Mouse (Mus musculus): ENCODE measurements around the gene Nyap2. TPM values are rescaled to one million over a fixed set of nuclear protein-coding genes. Genes with fewer than 3 reads are reported as not detected.

The Nyap2 gene
- polyA plus RNA-seq (2014; fragmentation: Nextera tagmentation; extraction: Ambion mirVana), result 39.3 and 45.7 TPM in 2 replicates

- Histone ChIP-seq H3K27ac (ENCODE audit: low read depth, low read length) (peak within 1 kb of the TSS; percentile 96), H3K27me3 (ENCODE audit: control insufficient read depth, insufficient read depth, low read length) (no peaks in the 10 kb centered on the region), H3K9ac (replicated peaks; ENCODE audit: low read depth, low read length) (peak within 1 kb of the TSS; percentile 65), H3K36me3 (ENCODE audit: control insufficient read depth, insufficient read depth, low read length) (no peaks in the 10 kb centered on the region), H3K4me1 (ENCODE audit: control insufficient read depth, insufficient read depth, low read length) (no peaks in the 10 kb centered on the region), H3K4me3 (ENCODE audit: low read depth, low read length) (peak within 1 kb of the TSS; percentile 45), H3K9me3 (ENCODE audit: control insufficient read depth, low read length) (no peaks in the 10 kb centered on the region), H3K4me2 (ENCODE audit: low read depth, low read length) (peak within 1 kb of the TSS; percentile 53)
- peak; percentile 88 for ATAC-seq (ENCODE audit: low read depth)
- 18% methylated on average over 16 of the region's 16 CpGs for WGBS
These were observed at the start of gene Nyap2 for GRCm38 (mm10) chr1:81076831-81077664. TSS of gene Nyap2 (plus strand) at chr1:81076950.

- WGBS, result 40% methylated on average over 5 of the region's 5 CpGs
- H3K4me3 ChIP-seq (ENCODE audit: low read depth, low read length), result no peak overlapping the region
These were observed 33.6 kb upstream of the Nyap2 start for GRCm38 (mm10) chr1:81042907-81043868.

GRCm38 (mm10) chr1:81058340-81058739 is 18.4 kb upstream of the Nyap2 start:
- Histone ChIP-seq H3K4me1 (ENCODE audit: control insufficient read depth, insufficient read depth, low read length) (no peaks in the 10 kb centered on the region), H3K27me3 (ENCODE audit: control insufficient read depth, insufficient read depth, low read length) (no peaks in the 10 kb centered on the region), H3K9ac (replicated peaks; ENCODE audit: low read depth, low read length) (no peak overlapping the region), H3K4me2 (ENCODE audit: low read depth, low read length) (no peak overlapping the region), H3K36me3 (ENCODE audit: control insufficient read depth, insufficient read depth, low read length) (no peaks in the 10 kb centered on the region), H3K27ac (ENCODE audit: low read depth, low read length) (no peak overlapping the region), H3K9me3 (ENCODE audit: control insufficient read depth, low read length) (no peaks in the 10 kb centered on the region), H3K4me3 (ENCODE audit: low read depth, low read length) (no peak overlapping the region)
- peak; percentile 74; the same call in 1 of the 2 replicates for ATAC-seq (ENCODE audit: low read depth)
- 53% methylated on average over 5 of the region's 5 CpGs for WGBS

More at GRCm38 (mm10) chr1:81042907-81043868, 33.6 kb upstream of the Nyap2 start:
- no peaks in the 10 kb centered on the region for H3K36me3 ChIP-seq (ENCODE audit: control insufficient read depth, insufficient read depth, low read length)
- no peak overlapping the region for H3K4me2 ChIP-seq (ENCODE audit: low read depth, low read length)
- H3K9me3 ChIP-seq (ENCODE audit: control insufficient read depth, low read length), result no peaks in the 10 kb centered on the region
- H3K27me3 ChIP-seq (ENCODE audit: control insufficient read depth, insufficient read depth, low read length), result no peaks in the 10 kb centered on the region
- ATAC-seq (ENCODE audit: low read depth), result no peak
- H3K9ac ChIP-seq (replicated peaks; ENCODE audit: low read depth, low read length), result no peak overlapping the region
- no peaks in the 10 kb centered on the region for H3K4me1 ChIP-seq (ENCODE audit: control insufficient read depth, insufficient read depth, low read length)
- no peak overlapping the region for H3K27ac ChIP-seq (ENCODE audit: low read depth, low read length)

GRCm38 (mm10) chr1:81058835-81059234 is 17.9 kb upstream of the Nyap2 start:
- 73% methylated on average over 2 of the region's 2 CpGs for WGBS
- Histone ChIP-seq H3K4me1 (ENCODE audit: control insufficient read depth, insufficient read depth, low read length) (no peaks in the 10 kb centered on the region), H3K4me3 (ENCODE audit: low read depth, low read length) (no peak overlapping the region), H3K27ac (ENCODE audit: low read depth, low read length) (no peak overlapping the region), H3K36me3 (ENCODE audit: control insufficient read depth, insufficient read depth, low read length) (no peaks in the 10 kb centered on the region), H3K9me3 (ENCODE audit: control insufficient read depth, low read length) (no peaks in the 10 kb centered on the region), H3K27me3 (ENCODE audit: control insufficient read depth, insufficient read depth, low read length) (no peaks in the 10 kb centered on the region), H3K9ac (replicated peaks; ENCODE audit: low read depth, low read length) (no peak overlapping the region), H3K4me2 (ENCODE audit: low read depth, low read length) (no peak overlapping the region)
- ATAC-seq (ENCODE audit: low read depth), result no peak

GRCm38 (mm10) chr1:81062811-81063210 is 13.9 kb upstream of the Nyap2 start:
- Histone ChIP-seq H3K27ac (ENCODE audit: low read depth, low read length) (no peak overlapping the region), H3K9ac (replicated peaks; ENCODE audit: low read depth, low read length) (no peak overlapping the region), H3K4me3 (ENCODE audit: low read depth, low read length) (no peak overlapping the region), H3K9me3 (ENCODE audit: control insufficient read depth, low read length) (no peaks in the 10 kb centered on the region), H3K36me3 (ENCODE audit: control insufficient read depth, insufficient read depth, low read length) (no peaks in the 10 kb centered on the region), H3K4me1 (ENCODE audit: control insufficient read depth, insufficient read depth, low read length) (no peaks in the 10 kb centered on the region), H3K4me2 (ENCODE audit: low read depth, low read length) (no peak overlapping the region), H3K27me3 (ENCODE audit: control insufficient read depth, insufficient read depth, low read length) (no peaks in the 10 kb centered on the region)
- no peak for ATAC-seq (ENCODE audit: low read depth)
- WGBS, result 77% methylated on average over 2 of the region's 2 CpGs

- peak overlapping the region; percentile 96 for H3K27ac ChIP-seq (ENCODE audit: low read depth, low read length)
- peak; percentile 91 for ATAC-seq (ENCODE audit: low read depth)
- no peaks in the 10 kb centered on the region for H3K4me1 ChIP-seq (ENCODE audit: control insufficient read depth, insufficient read depth, low read length)
- no peaks in the 10 kb centered on the region for H3K9me3 ChIP-seq (ENCODE audit: control insufficient read depth, low read length)
- H3K36me3 ChIP-seq (ENCODE audit: control insufficient read depth, insufficient read depth, low read length), result no peaks in the 10 kb centered on the region
- peak overlapping the region; percentile 45; the same call in 1 of the 2 replicates for H3K4me3 ChIP-seq (ENCODE audit: low read depth, low read length)
- no peaks in the 10 kb centered on the region for H3K27me3 ChIP-seq (ENCODE audit: control insufficient read depth, insufficient read depth, low read length)
- WGBS, result 28% methylated on average over 9 of the region's 9 CpGs
- H3K4me2 ChIP-seq (ENCODE audit: low read depth, low read length), result peak overlapping the region; percentile 53
- H3K9ac ChIP-seq (replicated peaks; ENCODE audit: low read depth, low read length), result peak overlapping the region; percentile 65
These were observed 491 bp upstream of the Nyap2 start for GRCm38 (mm10) chr1:81076259-81076658.

GRCm38 (mm10) chr1:81077665-81078314 is 1.0 kb downstream of the Nyap2 start:
- 39% methylated on average over 9 of the region's 9 CpGs for WGBS
- Histone ChIP-seq H3K4me3 (ENCODE audit: low read depth, low read length) (peak overlapping the region; percentile 45), H3K9ac (replicated peaks; ENCODE audit: low read depth, low read length) (peak overlapping the region; percentile 65), H3K4me1 (ENCODE audit: control insufficient read depth, insufficient read depth, low read length) (no peaks in the 10 kb centered on the region), H3K27me3 (ENCODE audit: control insufficient read depth, insufficient read depth, low read length) (no peaks in the 10 kb centered on the region), H3K9me3 (ENCODE audit: control insufficient read depth, low read length) (no peaks in the 10 kb centered on the region), H3K4me2 (ENCODE audit: low read depth, low read length) (peak overlapping the region; percentile 53), H3K27ac (ENCODE audit: low read depth, low read length) (peak overlapping the region; percentile 96), H3K36me3 (ENCODE audit: control insufficient read depth, insufficient read depth, low read length) (no peaks in the 10 kb centered on the region)
- peak; percentile 36; the same call in 1 of the 2 replicates for ATAC-seq (ENCODE audit: low read depth)

- 73% methylated on average over 5 of the region's 5 CpGs for WGBS
- Histone ChIP-seq H3K27ac (ENCODE audit: low read depth, low read length) (no peak overlapping the region), H3K4me2 (ENCODE audit: low read depth, low read length) (no peak overlapping the region), H3K27me3 (ENCODE audit: control insufficient read depth, insufficient read depth, low read length) (no peaks in the 10 kb centered on the region), H3K4me1 (ENCODE audit: control insufficient read depth, insufficient read depth, low read length) (no peaks in the 10 kb centered on the region), H3K9ac (replicated peaks; ENCODE audit: low read depth, low read length) (no peak overlapping the region), H3K4me3 (ENCODE audit: low read depth, low read length) (no peak overlapping the region), H3K9me3 (ENCODE audit: control insufficient read depth, low read length) (no peaks in the 10 kb centered on the region), H3K36me3 (ENCODE audit: control insufficient read depth, insufficient read depth, low read length) (no peaks in the 10 kb centered on the region)
- ATAC-seq (ENCODE audit: low read depth), result no peak
These were observed 10.7 kb downstream of the Nyap2 start for GRCm38 (mm10) chr1:81087485-81087884.
